Mouse (Mus musculus): ENCODE measurements around the gene Ubac2. TPM values are rescaled to one million over a fixed set of nuclear protein-coding genes. Genes with fewer than 3 reads are reported as not detected.

The Ubac2 gene
- total RNA-seq, 4 experiments from 2014 or later, result 32.8 to 43.5 (median 39.2) TPM

- no peak for DNase-seq
Observed at GRCm38 (mm10) chr14:121926901-121927300, 48.5 kb downstream of the Ubac2 start.

GRCm38 (mm10) chr14:121927451-121927850, 49.0 kb downstream of the Ubac2 start:
- no peak for DNase-seq

GRCm38 (mm10) chr14:121928375-121929137, 50.1 kb downstream of the Ubac2 start:
- DNase-seq, result no peak

DNA sequence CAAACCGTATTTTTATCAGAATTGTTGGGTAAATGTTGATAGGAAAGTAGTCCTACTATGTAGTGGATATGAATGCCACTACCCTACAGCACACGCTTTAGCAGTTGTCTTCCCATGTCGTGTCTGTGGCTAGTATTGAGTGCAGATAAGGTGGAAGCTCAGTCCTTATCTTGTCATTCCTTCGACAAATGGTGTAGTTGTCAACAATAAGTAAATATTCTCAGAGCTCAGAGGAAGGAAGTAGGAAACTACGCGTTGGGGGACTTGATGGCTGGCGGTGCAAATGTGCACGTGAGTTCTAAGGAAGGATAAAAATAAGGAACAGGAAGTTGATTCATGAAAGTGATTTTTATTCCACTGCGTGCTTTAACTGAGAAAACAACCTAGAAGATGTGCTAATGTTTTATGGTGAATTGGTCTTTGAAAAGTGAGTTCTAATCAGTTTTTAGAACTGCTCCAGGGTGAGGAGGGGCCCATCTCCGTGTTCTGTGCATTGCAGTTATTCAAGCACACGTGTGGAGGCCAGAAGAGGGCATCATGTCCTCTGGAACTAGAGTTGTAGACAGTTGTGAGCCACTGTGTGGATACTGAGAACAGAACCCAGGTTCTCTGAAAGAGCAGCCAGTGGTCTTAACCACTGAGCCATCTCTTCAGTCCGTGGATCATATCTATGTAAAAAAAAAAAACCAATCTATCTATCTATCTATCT, 51.0 kb downstream of the Ubac2 start:
- DNase-seq, result no peak

DNA sequence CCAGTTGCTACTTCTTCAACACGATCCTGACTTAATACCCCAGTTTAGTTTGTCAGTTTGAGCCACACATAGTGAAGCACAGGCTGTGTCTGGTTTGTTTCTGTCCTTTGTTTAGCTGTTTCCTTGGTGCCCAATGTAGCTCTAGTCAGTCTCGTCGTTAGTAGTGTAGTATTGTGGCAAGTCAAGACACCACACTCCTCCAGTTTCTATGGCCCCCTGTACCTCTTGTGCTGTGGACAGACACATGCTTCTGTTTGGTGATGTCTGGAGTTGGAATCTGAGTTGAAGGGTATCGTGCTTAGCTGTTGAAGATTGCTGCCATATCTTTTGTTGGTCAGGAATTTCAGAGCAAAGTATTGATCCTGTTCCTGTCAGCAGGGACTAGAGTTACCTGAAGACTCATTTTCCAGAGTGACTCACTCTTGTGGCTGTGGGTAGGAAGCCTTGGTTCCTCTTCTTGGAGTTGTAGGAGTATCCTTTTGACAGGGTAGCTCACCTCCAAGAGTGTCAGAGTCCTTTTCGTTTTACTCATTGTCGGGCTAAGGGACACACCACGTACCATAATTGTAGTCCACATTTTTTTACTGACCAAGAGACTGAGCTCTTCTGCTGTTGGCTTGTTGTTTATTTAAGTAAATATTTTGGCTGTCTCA, 52.4 kb downstream of the Ubac2 start:
- no peak for DNase-seq

DNA sequence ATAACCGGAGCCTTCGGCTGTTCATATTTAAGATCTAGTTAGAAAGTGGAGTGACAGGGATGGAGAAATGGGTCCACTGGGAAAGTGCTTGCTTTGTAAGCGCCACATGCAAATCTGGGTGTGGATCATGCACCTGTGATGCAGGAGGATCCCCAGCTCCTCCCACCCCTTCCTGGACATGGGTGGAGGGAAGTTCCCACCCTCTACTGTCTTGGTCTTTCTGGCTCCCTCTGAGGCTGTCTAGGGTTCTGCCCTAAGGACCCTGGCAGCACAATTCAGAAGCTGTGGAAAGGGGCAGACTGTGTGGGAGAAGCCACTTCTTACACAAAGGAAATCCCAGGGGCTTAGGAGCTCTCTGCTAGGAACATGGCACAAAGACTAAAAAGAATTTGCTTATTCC, 53.2 kb downstream of the Ubac2 start:
- DNase-seq, result no peak

DNA sequence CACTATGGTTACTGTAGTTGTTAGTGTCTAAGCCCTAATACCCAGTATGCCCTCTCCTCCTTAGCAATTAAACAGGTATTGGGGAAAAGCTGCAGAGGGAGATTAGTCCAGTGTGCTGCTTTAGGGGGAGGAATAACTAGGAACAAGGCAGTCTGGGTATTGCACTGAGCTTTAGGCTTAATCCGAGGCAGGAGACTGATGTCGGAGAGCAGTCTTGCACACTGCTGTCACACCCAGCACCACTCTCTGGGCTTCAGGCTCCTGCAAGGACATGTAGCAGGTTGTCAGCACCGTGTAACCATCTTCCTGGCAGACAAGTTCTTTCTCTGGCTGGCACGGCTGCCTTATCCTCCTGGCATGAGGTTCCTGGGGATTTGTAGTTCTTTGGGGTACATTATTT, 53.8 kb downstream of the Ubac2 start:
- no peak for DNase-seq

DNA sequence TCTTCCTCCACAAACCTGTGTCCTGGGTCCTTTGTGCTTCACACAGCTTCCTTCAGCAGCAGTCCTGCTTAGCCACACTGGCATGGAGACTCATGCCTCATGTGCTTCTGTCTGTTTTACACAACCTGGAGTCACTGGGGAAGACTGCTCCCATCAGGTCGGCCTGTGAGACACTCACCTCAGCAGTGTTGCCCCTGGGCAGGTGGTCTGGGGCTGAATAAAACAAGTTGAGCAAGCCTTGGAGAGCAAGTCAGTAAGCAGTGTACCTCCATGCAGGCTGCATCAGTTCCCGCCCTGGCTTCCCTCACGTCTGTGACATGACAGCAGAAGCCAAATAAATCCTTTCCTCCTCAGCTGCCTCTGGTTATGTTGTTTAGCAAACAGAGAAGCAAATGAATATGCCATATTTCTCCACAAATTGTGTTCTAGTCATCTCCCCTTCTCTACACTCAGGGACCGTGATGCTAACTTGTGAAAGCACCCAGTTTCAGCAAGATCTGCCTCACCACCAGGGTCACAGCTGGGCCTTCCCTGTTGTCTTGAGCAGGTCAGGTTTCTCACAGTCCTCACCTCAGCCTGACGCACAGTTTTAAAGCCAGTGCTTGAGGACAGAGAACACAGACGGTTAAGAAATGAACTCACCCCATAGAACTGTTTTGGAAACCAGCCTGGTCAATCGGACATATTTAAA, 55.6 kb downstream of the Ubac2 start:
- DNase-seq, result no peak

GRCm38 (mm10) chr14:121934597-121934946, 56.2 kb downstream of the Ubac2 start:
- no peak for DNase-seq

- DNase-seq, result no peak
Observed at GRCm38 (mm10) chr14:121936356-121936755, 57.9 kb downstream of the Ubac2 start.

GRCm38 (mm10) chr14:121936856-121937255, 58.4 kb downstream of the Ubac2 start:
- no peak for DNase-seq

GRCm38 (mm10) chr14:121937601-121938255, 59.3 kb downstream of the Ubac2 start:
- no peak for DNase-seq

DNA sequence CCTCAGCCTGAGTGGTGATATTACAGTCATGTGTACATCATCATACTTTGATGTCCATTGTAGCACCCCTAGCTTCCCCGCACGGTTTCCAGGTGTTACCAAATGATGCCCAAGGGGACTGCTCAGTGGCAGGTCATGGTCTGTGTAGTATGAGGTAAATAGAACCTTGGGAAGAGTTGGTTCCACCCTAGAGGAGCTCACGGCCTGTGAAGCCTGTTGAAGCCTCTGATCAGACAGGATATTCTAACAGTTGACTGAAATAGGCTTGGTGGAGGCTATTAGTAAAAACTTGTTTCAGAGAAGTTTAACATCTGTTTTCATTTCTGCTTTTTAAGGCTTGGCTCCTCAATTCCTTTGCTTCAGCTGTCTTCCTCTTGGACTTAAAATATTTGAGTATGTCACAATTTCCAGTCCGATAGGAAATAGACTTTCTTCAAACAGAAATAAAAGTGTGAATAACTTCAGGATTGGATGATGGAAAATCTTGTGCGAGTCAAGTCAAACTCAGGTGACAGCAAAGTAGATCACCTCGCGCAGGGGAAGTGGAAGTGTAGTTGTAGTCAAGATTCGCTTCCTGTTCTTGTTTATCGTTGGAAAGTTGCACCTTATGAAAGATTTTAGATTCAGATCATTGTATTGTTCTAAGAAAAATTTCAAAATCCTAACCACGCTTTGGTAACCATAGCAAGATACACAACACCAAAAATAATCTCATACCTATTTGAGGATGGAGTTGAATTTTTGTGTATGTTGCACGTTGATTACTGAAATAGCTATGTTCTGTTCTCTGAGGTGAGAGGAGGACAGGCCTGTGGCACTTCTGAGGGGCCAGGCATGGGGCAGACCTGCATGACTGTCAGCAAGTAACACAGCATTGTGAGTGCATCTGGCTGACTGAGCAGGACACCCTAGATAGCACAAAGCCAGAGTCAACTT, 60.1 kb downstream of the Ubac2 start:
- no peak for DNase-seq

- no peak for DNase-seq
Observed at GRCm38 (mm10) chr14:121939582-121939981, 61.2 kb downstream of the Ubac2 start.

- DNase-seq, result no peak
Observed at GRCm38 (mm10) chr14:121946131-121946530, 67.7 kb downstream of the Ubac2 start.

- no peak for DNase-seq
Observed at GRCm38 (mm10) chr14:121946728-121947127, 68.3 kb downstream of the Ubac2 start.

DNA sequence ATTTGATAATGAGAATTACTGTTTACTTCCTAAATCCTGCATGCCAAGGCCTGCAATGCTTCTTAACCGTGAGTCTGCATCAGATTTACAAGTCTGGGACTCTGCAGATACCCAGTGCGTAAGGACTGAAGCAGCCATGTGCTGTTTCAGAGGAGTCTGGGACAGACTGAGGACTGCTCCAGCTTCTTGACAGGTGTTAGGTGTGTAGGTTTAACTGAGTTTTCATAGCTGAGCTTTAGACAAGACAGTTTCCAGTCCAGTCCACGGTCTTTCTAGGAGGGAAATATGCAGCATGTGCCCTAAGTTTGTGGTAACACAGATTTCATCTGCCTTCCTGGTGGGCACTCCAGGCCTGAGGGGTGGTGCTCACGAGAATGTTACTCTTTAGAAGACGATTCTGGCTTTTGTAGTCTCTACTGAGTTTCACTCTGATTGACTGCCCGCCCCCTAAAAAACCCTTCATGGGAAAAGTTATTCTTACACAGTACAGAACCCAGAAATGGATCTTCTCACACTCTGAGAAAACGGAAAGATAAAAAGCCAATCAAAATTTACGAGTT, 68.9 kb downstream of the Ubac2 start:
- DNase-seq, result no peak

- DNase-seq, result no peak
Observed at GRCm38 (mm10) chr14:121947966-121948365, 69.5 kb downstream of the Ubac2 start.

DNA sequence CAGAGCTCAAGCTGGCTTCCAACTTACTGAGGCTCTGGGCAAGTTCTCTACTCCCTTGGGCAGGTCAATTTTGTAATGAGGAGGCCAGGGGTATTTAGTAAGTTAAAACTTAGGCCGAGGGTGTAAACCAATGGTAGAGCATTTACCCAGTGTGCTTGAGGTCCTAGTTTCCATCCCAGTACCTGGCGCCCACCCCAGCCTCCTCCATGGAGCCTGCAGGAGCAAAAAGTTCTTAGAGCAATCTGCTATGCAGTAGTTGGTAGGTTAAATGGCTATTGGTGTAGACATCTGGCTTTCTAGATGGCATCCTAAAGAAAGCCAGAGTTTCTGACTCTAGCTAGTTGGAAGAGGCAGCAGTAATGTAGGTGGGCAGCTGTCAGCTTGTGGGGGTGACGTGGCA, 71.0 kb downstream of the Ubac2 start:
- DNase-seq, result no peak

DNA sequence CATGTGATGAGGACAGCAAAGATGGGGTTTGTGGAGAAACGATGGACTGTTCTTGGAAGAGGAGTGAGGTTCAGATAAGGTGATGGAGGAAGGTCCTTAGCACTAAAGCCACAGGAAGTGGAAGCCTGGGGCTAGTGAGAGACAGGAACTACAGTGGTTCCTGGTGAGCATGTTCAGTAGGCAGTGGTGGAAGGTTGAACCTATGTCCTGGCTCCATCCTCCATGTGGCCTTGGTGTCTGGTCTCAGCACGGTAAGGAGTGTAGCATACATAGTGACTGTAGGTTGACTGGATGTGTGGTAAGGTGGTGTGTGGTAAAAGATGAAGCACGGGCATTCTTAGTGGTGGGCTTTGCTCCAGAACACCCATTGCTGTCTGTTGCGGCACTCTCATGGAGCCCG, 71.5 kb downstream of the Ubac2 start:
- no peak for DNase-seq

Measured in adrenal gland, adult 8-10 months (tissue).